Mouse (Mus musculus): ENCODE data around the gene S100a14. TPM values are rescaled to one million over a fixed set of nuclear protein-coding genes. Genes with fewer than 3 reads are reported as not detected.
A peak's percentile ranks its signal among the peaks of the same experiment; 100 is the strongest.

The S100a14 gene
- not detected in 2 replicates for polyA plus RNA-seq (2015; fragmentation: Nextera tagmentation; extraction: Ambion mirVana)

DNA sequence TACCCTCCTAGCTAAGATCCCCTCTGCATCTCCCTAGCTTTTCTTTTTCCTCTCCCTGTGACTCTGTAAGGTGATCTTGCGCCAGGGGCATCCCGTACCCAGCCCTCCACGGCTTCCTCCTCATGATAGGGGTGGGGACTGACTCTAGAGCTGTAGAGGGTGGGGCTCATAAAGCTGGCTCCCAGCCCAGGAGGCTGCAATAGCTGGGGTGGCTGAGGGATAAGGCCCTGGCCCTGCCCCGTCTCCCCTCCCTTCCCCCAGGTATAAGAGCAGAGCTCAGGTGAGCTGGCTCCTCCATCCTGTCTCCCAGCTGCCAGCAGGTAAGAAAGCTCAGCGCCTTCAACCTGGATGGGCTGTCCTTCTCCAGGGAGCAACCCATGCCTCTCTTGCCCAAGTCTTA lies at the start of gene S100a14:
Gene S100a14 (plus strand): TSS at position 277 of the 400 bp plus-strand sequence.
- H3K4me3 ChIP-seq (replicated peaks), result no peak within 1 kb of the TSS
- WGBS (ENCODE audit: insufficient replicate concordance), result 47% methylated on average over 5 of the region's 5 CpGs
- no peak within 1 kb of the TSS for H3K27ac ChIP-seq (replicated peaks)

DNA sequence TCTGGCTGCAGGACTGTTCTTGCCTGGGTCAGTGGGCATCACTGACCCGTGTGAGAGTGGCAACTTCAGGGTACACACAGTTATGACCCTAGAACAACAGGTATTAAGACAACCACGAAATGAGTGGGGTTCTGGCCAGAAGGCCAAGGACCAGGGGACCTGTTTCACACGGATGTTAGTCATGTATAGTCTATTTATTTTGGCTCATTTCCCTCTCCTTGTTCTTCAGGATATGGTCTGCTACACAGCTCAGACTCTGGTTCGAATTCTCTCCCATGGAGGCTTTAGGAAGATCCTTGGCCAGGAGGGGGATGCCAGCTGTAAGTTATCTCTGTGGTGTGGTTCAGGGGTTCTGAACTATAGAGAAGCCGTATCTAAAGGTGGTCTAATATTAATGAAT lies 39.7 kb upstream of the S100a14 start:
- 72% methylated on average over 5 of the region's 5 CpGs for WGBS (ENCODE audit: insufficient replicate concordance)
- Histone ChIP-seq H3K4me1 (replicated peaks) (peaks cover 21% of the 10 kb centered on the region), H3K9ac (no peak overlapping the region), H3K27ac (replicated peaks) (no peak overlapping the region), H3K27me3 (no peaks in the 10 kb centered on the region), H3K4me3 (replicated peaks) (no peak overlapping the region), H3K4me2 (no peak overlapping the region), H3K36me3 (replicated peaks) (peaks cover 74% of the 10 kb centered on the region), H3K9me3 (replicated peaks) (no peaks in the 10 kb centered on the region)
- no peak for ATAC-seq (ENCODE audit: insufficient read depth)

More for the DNA sequence above, at the start of gene S100a14:
- Histone ChIP-seq H3K9me3 (replicated peaks) (no peaks in the 10 kb centered on the region), H3K9ac (no peak within 1 kb of the TSS), H3K27me3 (0 out of 2 replicates have a peak, but pooled peaks cover 5% of the 10 kb centered on the region), H3K4me2 (no peak within 1 kb of the TSS), H3K36me3 (replicated peaks) (no peaks in the 10 kb centered on the region), H3K4me1 (replicated peaks) (no peaks in the 10 kb centered on the region)
- peak; percentile 15; the same call in 1 of the 2 replicates for ATAC-seq (ENCODE audit: insufficient read depth)

DNA sequence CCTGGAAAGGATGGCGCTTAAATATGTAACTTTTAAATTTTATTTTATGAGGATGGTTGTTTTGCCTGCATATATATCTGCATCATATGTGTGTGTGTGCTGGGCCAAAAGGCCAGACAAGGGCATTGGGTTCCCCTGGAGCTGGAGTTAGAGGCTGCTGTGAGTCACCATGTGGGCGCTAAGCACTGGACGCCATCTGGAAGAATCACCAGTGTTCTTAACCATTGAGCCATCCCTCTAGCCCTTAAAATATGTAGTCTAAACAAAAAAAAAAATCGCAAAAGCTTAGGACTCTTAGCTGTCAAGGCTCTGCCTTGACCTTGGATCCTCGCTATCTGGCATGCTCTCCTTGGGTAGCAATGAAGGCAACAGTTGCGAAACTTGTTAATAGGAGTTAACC lies 38.1 kb upstream of the S100a14 start:
- Histone ChIP-seq H3K9me3 (replicated peaks) (no peaks in the 10 kb centered on the region), H3K27ac (replicated peaks) (no peak overlapping the region), H3K9ac (no peak overlapping the region), H3K36me3 (replicated peaks) (peaks cover 58% of the 10 kb centered on the region), H3K27me3 (no peaks in the 10 kb centered on the region), H3K4me2 (no peak overlapping the region), H3K4me1 (replicated peaks) (peaks cover 22% of the 10 kb centered on the region), H3K4me3 (replicated peaks) (no peak overlapping the region)
- 83% methylated on average over 6 of the region's 6 CpGs for WGBS (ENCODE audit: insufficient replicate concordance)
- no peak for ATAC-seq (ENCODE audit: insufficient read depth)

DNA sequence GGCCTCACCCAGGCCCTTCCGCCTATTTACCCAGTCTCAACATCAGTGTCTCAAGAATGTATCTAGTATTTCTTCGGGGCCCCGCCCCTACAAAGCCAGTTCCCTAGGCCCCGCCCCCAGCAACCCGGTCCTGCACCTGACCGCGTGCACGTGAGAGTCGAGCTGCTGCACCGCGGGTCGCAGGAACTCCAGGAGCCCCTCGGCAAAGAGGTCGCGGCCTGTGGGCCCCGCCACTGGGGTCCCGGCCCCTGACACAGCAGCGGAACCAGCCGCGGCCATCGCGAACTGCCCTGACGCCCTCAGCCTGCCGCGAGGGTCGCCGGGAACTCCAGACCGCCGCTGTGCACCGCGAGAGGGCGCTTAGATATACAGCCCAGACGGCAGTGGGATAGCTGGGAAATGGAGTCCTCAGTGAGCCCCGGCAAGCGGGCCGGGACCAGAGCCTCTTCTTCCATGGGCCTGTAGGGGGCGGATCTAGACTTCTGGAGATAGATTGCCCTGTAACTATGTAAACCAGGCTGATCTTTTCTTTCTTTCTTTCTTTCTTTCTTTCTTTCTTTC lies 35.9 kb upstream of the S100a14 start, which contains the start of gene Snapin:
Gene Snapin (minus strand): TSS at position 338 of the 561 bp plus-strand sequence.
- Histone ChIP-seq H3K4me2 (peak within 1 kb of the TSS; percentile 73), H3K27ac (replicated peaks) (peak within 1 kb of the TSS; percentile 82), H3K9me3 (replicated peaks) (no peaks in the 10 kb centered on the region), H3K36me3 (replicated peaks) (peaks cover 46% of the 10 kb centered on the region), H3K27me3 (no peaks in the 10 kb centered on the region), H3K4me3 (replicated peaks) (peak within 1 kb of the TSS; percentile 91), H3K4me1 (replicated peaks) (peaks cover 25% of the 10 kb centered on the region), H3K9ac (peak within 1 kb of the TSS; percentile 80)
- under 1% methylated on average over 37 of the region's 37 CpGs for WGBS (ENCODE audit: insufficient replicate concordance)
- ATAC-seq (ENCODE audit: insufficient read depth), result peak; percentile 99

DNA sequence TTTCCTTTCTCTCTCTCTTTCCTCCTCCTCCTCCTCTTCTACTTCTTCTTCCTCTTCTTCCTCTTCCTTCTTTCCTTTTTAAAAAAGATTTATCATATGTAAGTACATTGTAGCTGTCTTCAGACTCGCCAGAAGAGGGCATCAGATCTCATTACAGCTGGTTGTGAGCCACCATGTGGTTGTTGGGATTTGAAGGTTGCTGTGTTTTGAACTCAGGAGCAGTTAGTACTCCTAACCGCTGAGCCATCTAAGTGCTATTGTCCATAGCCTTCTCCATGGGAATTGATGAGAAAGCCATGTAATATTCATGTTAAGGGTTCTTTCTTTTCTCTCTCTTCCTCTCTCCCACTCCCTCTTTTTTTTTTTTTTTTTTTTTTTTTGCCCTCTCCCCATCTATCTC lies 35.3 kb upstream of the S100a14 start:
- Histone ChIP-seq H3K36me3 (replicated peaks) (peaks cover 46% of the 10 kb centered on the region), H3K4me2 (peak overlapping the region; percentile 73), H3K9me3 (replicated peaks) (no peaks in the 10 kb centered on the region), H3K9ac (no peak overlapping the region), H3K4me3 (replicated peaks) (peak overlapping the region; percentile 24; the same call in 1 of the 2 replicates), H3K27ac (replicated peaks) (peak overlapping the region; percentile 61; the same call in 1 of the 2 replicates), H3K27me3 (no peaks in the 10 kb centered on the region), H3K4me1 (replicated peaks) (peaks cover 25% of the 10 kb centered on the region)
- ATAC-seq (ENCODE audit: insufficient read depth), result peak; percentile 38
- 35% methylated on average over 2 of the region's 2 CpGs for WGBS (ENCODE audit: insufficient replicate concordance)

DNA sequence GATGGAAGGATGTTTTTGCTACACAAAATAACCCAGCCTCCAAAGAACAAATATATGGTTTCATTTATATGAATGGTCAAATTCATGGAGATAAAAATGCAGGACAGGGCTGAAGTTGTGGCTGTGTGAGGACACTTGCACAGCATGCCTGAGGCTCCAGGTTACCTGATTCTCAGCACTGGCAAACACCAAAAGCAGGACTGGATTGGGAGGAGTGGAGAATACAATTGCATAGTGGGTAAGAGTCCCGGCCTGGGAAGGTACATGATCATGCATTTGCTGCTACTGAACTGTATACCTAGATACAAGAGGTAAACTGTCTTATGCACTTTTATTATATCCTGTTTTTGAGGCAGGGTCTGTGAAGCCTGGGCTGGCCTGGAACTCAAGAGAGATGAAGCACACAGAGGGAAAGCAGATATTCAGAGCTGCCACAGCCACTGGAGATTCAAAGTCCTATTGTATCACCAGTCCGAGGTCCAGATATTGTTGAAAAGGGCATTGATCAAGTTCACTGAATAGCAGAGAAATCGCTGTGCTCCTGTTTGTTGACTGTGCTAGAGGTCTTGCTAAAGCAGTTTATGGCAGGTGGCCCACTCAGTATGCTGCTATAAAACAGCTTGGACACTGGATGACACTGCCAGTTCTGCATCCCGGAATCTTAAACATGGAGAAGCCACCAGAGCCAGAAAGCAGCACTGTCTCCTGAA lies 32.7 kb upstream of the S100a14 start:
- Histone ChIP-seq H3K36me3 (replicated peaks) (peaks cover 48% of the 10 kb centered on the region), H3K27ac (replicated peaks) (no peak overlapping the region), H3K4me2 (no peak overlapping the region), H3K9ac (no peak overlapping the region), H3K4me3 (replicated peaks) (no peak overlapping the region), H3K4me1 (replicated peaks) (peaks cover 25% of the 10 kb centered on the region), H3K9me3 (replicated peaks) (no peaks in the 10 kb centered on the region), H3K27me3 (no peaks in the 10 kb centered on the region)
- 63% methylated on average over 4 of the region's 4 CpGs for WGBS (ENCODE audit: insufficient replicate concordance)
- ATAC-seq (ENCODE audit: insufficient read depth), result no peak

DNA sequence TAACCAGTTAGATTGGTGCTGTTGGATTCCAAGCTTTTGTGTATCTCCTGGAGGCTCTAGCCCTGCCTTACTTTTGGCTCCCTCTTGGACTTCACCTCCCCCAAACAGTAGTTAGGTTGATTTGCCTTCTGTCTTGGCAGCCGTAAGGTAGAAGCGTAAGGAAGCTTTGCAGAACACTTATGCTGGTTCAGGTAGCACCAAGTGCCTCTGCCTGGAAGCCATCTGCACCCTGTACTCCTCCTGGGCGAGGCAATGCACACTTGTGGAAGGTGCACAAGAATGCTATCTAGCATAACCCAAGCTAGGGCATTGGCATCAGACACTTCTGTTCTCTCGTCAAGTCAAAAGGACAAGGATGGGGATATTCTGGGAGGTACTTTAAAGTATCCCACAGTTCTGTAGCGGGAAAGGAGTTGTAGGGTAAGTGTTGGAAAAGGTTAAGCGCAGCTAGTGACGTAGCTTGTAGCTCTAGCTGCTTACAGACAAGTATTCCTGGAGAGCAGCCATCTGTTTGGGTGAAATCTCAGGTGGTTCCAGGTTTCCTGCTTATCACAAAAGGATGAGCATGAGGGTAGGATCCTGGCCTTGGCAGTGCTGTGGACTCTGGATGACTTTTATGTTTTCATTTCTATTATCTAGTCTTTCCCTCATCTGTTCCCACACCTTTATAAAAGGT lies 30.7 kb upstream of the S100a14 start:
- Histone ChIP-seq H3K4me1 (replicated peaks) (0 out of 2 replicates have a peak, but pooled peaks cover 9% of the 10 kb centered on the region), H3K9ac (no peak overlapping the region), H3K4me2 (no peak overlapping the region), H3K27me3 (no peaks in the 10 kb centered on the region), H3K36me3 (replicated peaks) (peaks cover 59% of the 10 kb centered on the region), H3K9me3 (replicated peaks) (no peaks in the 10 kb centered on the region), H3K4me3 (replicated peaks) (no peak overlapping the region), H3K27ac (replicated peaks) (no peak overlapping the region)
- ATAC-seq (ENCODE audit: insufficient read depth), result no peak
- 84% methylated on average over 7 of the region's 7 CpGs for WGBS (ENCODE audit: insufficient replicate concordance)

DNA sequence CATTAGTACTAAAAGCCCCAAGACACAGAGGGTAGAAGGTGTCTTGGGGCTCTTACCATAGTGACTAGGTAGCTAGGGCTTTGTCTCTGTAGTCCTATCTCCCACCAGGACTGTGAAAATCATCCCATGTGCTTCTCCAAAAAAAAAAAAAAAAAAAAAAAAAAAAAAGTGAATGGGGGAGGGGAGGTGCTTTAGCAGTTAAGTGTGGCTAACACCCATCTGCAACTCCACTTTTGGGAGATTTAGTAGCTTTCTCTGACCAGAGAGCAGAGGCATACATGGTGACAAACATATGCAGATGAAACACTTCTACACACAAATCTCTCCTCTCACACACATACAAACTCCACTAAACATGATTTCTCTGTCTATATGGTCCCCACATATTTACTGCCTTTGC lies 29.1 kb upstream of the S100a14 start:
- ATAC-seq (ENCODE audit: insufficient read depth), result no peak
- Histone ChIP-seq H3K4me2 (no peak overlapping the region), H3K36me3 (replicated peaks) (peaks cover 76% of the 10 kb centered on the region)

DNA sequence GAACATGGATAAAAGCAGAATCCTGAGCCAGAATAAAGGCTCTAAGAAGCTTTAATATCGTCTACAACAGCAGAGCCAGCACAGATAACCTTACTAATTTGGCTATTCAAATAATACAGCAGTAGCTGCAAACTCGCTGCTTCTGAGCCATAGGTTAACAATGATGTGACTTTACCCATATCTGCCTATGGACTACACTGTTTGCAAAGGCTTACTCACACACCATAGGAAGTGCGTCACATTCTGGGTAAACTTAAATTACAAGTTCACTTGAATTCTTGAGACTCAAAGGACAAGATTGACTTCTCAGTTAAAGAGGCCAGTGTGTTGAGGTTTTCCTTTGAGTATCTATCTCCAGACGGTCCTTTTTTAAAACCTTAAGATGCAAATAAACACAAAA lies 23.2 kb upstream of the S100a14 start:
- 79% methylated on average over 4 of the region's 4 CpGs for whole genome bisulfite sequencing (ENCODE audit: insufficient replicate concordance)
- Histone ChIP-seq H3K9ac (no peak overlapping the region), H3K4me2 (no peak overlapping the region), H3K9me3 (replicated peaks) (no peaks in the 10 kb centered on the region), H3K4me3 (replicated peaks) (no peak overlapping the region), H3K36me3 (replicated peaks) (peaks cover 90% of the 10 kb centered on the region), H3K4me1 (replicated peaks) (peaks cover 15% of the 10 kb centered on the region), H3K27ac (replicated peaks) (no peak overlapping the region), H3K27me3 (no peaks in the 10 kb centered on the region)
- no peak for ATAC-seq (ENCODE audit: insufficient read depth)

More for the DNA sequence above, 29.1 kb upstream of the S100a14 start:
- no peaks in the 10 kb centered on the region for H3K9me3 ChIP-seq (replicated peaks)
- 0 out of 2 replicates have a peak, but pooled peaks cover 4% of the 10 kb centered on the region for H3K4me1 ChIP-seq (replicated peaks)
- H3K9ac ChIP-seq, result no peak overlapping the region
- H3K27me3 ChIP-seq, result no peaks in the 10 kb centered on the region
- no peak overlapping the region for H3K27ac ChIP-seq (replicated peaks)
- no peak overlapping the region for H3K4me3 ChIP-seq (replicated peaks)

DNA sequence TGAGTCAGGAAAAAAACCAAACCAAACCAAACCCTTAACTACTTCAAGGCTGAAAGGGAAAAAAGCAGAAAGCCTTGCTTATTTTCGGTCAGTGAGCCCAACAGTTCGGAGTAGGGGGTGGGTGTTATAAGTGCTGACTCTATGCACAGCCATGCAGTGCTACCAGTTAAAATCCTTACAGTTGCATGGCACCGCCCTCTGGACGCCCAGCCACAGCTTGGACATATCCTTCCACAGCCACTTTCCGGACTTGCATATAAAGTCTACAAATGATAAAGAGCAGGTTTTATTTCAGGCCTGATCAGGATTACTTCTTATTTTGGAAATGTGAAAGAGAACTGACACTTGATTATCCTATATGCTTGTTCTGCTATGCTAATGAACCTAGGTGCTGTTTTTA lies 21.4 kb upstream of the S100a14 start:
- Histone ChIP-seq H3K27ac (replicated peaks) (no peak overlapping the region), H3K9me3 (replicated peaks) (no peaks in the 10 kb centered on the region), H3K4me1 (replicated peaks) (peaks cover 21% of the 10 kb centered on the region), H3K4me2 (no peak overlapping the region), H3K27me3 (no peaks in the 10 kb centered on the region), H3K36me3 (replicated peaks) (peaks cover 72% of the 10 kb centered on the region), H3K4me3 (replicated peaks) (no peak overlapping the region), H3K9ac (no peak overlapping the region)
- no peak for ATAC-seq (ENCODE audit: insufficient read depth)
- WGBS (ENCODE audit: insufficient replicate concordance), result 91% methylated on average over 5 of the region's 5 CpGs

DNA sequence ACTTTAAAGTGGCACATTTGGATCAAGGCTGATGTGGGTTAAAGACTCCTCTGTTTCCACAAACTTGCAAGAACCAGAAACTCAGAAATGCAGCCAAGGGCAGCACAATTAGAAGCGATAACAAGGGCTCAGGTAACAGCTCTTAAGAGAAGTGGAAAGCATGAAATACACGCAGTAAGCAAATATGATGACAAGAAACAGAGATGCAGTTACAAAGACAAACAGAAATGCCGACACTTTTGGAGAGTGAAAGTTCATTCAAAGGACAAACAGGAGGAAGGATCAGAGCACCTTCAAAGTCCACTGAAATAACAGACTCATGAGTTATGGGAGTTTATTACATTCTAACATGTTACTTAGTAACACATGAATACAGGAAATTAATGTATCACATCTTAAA lies 20.3 kb upstream of the S100a14 start:
- no peaks in the 10 kb centered on the region for H3K9me3 ChIP-seq (replicated peaks)
- peaks cover 68% of the 10 kb centered on the region for H3K36me3 ChIP-seq (replicated peaks)
- WGBS (ENCODE audit: insufficient replicate concordance), result 81% methylated on average over 3 of the region's 3 CpGs

More for the DNA sequence above, 20.3 kb upstream of the S100a14 start:
- no peak overlapping the region for H3K27ac ChIP-seq (replicated peaks)
- no peak overlapping the region for H3K4me2 ChIP-seq
- ATAC-seq (ENCODE audit: insufficient read depth), result no peak
- H3K9ac ChIP-seq, result no peak overlapping the region
- no peaks in the 10 kb centered on the region for H3K27me3 ChIP-seq
- no peak overlapping the region for H3K4me3 ChIP-seq (replicated peaks)
- peaks cover 21% of the 10 kb centered on the region for H3K4me1 ChIP-seq (replicated peaks)

Data from liver, embryonic 15.5 days (tissue).